Mouse (Mus musculus): Measurements from ENCODE around the gene Tmem54. TPM values are rescaled to one million over a fixed set of nuclear protein-coding genes. Genes with fewer than 3 reads are reported as not detected.
A peak's percentile ranks its signal among the peaks of the same experiment; 100 is the strongest.

Gene Tmem54
- polyA plus RNA-seq, 1 experiment, result 829 TPM

GRCm38 (mm10) chr4:129087850-129088249, 17.5 kb upstream of the Tmem54 start:
- DNase-seq (ENCODE audit: low read depth, low spot score), result no peak
- 46% methylated on average over 5 of the region's 5 CpGs for WGBS

- no peak for DNase-seq (ENCODE audit: low read depth, low spot score)
- 32% methylated on average over 15 of the region's 15 CpGs for WGBS
These were observed 10.1 kb upstream of the Tmem54 start for GRCm38 (mm10) chr4:129095276-129095675.

GRCm38 (mm10) chr4:129097006-129097405, 8.3 kb upstream of the Tmem54 start:
- WGBS, result 85% methylated on average over 7 of the region's 7 CpGs
- DNase-seq (ENCODE audit: low read depth, low spot score), result no peak

GRCm38 (mm10) chr4:129102133-129102829, 3.1 kb upstream of the Tmem54 start:
- peak; percentile 96 for DNase-seq (ENCODE audit: low read depth, low spot score)
- WGBS, result 29% methylated on average over 14 of the region's 14 CpGs

- WGBS, result 18% methylated on average over 9 of the region's 9 CpGs
- no peak for DNase-seq (ENCODE audit: low read depth, low spot score)
These were observed 725 bp downstream of the Tmem54 start for GRCm38 (mm10) chr4:129106073-129106472.

GRCm38 (mm10) chr4:129107348-129107899, 2.1 kb downstream of the Tmem54 start:
- WGBS, result 26% methylated on average over 10 of the region's 10 CpGs
- peak; percentile 52 for DNase-seq (ENCODE audit: low read depth, low spot score)

- no peak for DNase-seq (ENCODE audit: low read depth, low spot score)
- 37% methylated on average over 7 of the region's 7 CpGs for WGBS
These were observed 3.3 kb downstream of the Tmem54 start for GRCm38 (mm10) chr4:129108624-129109023.

GRCm38 (mm10) chr4:129110804-129111203, 5.5 kb downstream of the Tmem54 start:
- no peak for DNase-seq (ENCODE audit: low read depth, low spot score)
- 75% methylated on average over 6 of the region's 6 CpGs for WGBS

- 54% methylated on average over 11 of the region's 11 CpGs for WGBS
- no peak for DNase-seq (ENCODE audit: low read depth, low spot score)
These were observed 6.0 kb downstream of the Tmem54 start for GRCm38 (mm10) chr4:129111350-129111749.

- DNase-seq (ENCODE audit: low read depth, low spot score), result no peak
- WGBS, result 68% methylated on average over 13 of the region's 13 CpGs
These were observed 6.9 kb downstream of the Tmem54 start for GRCm38 (mm10) chr4:129112231-129112630.

- no peak for DNase-seq (ENCODE audit: low read depth, low spot score)
These were observed 8.0 kb downstream of the Tmem54 start for GRCm38 (mm10) chr4:129113083-129113988.

GRCm38 (mm10) chr4:129116703-129117102, 11.4 kb downstream of the Tmem54 start:
- 87% methylated on average over 8 of the region's 8 CpGs for WGBS
- no peak for DNase-seq (ENCODE audit: low read depth, low spot score)

More at GRCm38 (mm10) chr4:129113083-129113988, 8.0 kb downstream of the Tmem54 start:
- 43% methylated on average over 28 of the region's 28 CpGs for WGBS

- DNase-seq (ENCODE audit: low read depth, low spot score), result no peak
- WGBS, result 84% methylated on average over 14 of the region's 14 CpGs
These were observed 12.6 kb downstream of the Tmem54 start for GRCm38 (mm10) chr4:129117720-129118510.

- no peak for DNase-seq (ENCODE audit: low read depth, low spot score)
- WGBS, result 78% methylated on average over 10 of the region's 10 CpGs
These were observed 14.4 kb downstream of the Tmem54 start for GRCm38 (mm10) chr4:129119708-129120107.

- WGBS, result 2% methylated on average over 52 of the region's 59 CpGs
- no peak for DNase-seq (ENCODE audit: low read depth, low spot score)
These were observed 15.4 kb downstream of the Tmem54 start for GRCm38 (mm10) chr4:129120520-129121445.

GRCm38 (mm10) chr4:129121569-129122086, 16.3 kb downstream of the Tmem54 start, which contains the start of gene Hpca:
Hpca (minus strand) TSS chr4:129122036.
- no peak for DNase-seq (ENCODE audit: low read depth, low spot score)
- WGBS, result 4% methylated on average over 17 of the region's 17 CpGs

GRCm38 (mm10) chr4:129122107-129122506, 16.8 kb downstream of the Tmem54 start:
- WGBS, result 28% methylated on average over 9 of the region's 9 CpGs
- no peak for DNase-seq (ENCODE audit: low read depth, low spot score)

GRCm38 (mm10) chr4:129122719-129123118, 17.4 kb downstream of the Tmem54 start:
- no peak for DNase-seq (ENCODE audit: low read depth, low spot score)
- WGBS, result 26% methylated on average over 8 of the region's 8 CpGs
